Mouse (Mus musculus) CH12.LX (cell line): ENCODE results near the gene Fuom.

Source experiments
- CTCF ChIP-seq, 2 experiments: IDR thresholded peaks in 1 of 2; conservative IDR thresholded peaks in 1 of 2; 2 replicates each; pipeline ENCODE4 v1.5.1; 2011 to 2012; ENCODE audit warnings: low read depth in 2 of 2, low read length in 2 of 2, improper control_type of control experiment in 1 of 2, inconsistent platforms in 1 of 2, mild to moderate bottlenecking in 1 of 2, moderate library complexity in 1 of 2
- JUND ChIP-seq: conservative IDR thresholded peaks from 2 replicates; pipeline ENCODE4 v1.6.1; 2011; ENCODE audit warnings: low read depth, low read length, improper control_type of control experiment
- NELFE ChIP-seq: IDR thresholded peaks from 2 replicates; pipeline ENCODE4 v1.6.1; 2011; ENCODE audit warnings: low read depth, low read length, improper control_type of control experiment
- POLR2A ChIP-seq: IDR thresholded peaks from 2 replicates; pipeline ENCODE4 v1.6.1; 2011; ENCODE audit warnings: low read depth, mild to moderate bottlenecking, improper control_type of control experiment, low read length
- RAD21 ChIP-seq: IDR thresholded peaks from 2 replicates; pipeline ENCODE4 v1.6.1; 2011; ENCODE audit warnings: low read depth, mild to moderate bottlenecking, low read length, improper control_type of control experiment, moderate library complexity
- USF2 ChIP-seq: conservative IDR thresholded peaks from 2 replicates; pipeline ENCODE4 v1.6.1; 2011; ENCODE audit warnings: low read depth, low read length, improper control_type of control experiment

- no peak for TF ChIP-seq POLR2A
- no peak for TF ChIP-seq CTCF (conservative IDR thresholded peaks at IDR 0.05 in 1 of 2, IDR thresholded peaks at IDR 0.05 in 1 of 2; ENCODE audit: low read depth in 2 of 2, low read length in 2 of 2)
- TF ChIP-seq RAD21, result no peak
- no peak for TF ChIP-seq JUND
- TF ChIP-seq USF2, result no peak
- TF ChIP-seq NELFE, result no peak
Observed at GRCm38 (mm10) chr7:140057413-140058407, 44.5 kb downstream of the Fuom start.
